Mouse (Mus musculus) adrenal gland, adult 2 months (tissue): Measurements from ENCODE around the gene Ncf2. TPM values are rescaled to one million over a fixed set of nuclear protein-coding genes. Genes with fewer than 3 reads are reported as not detected.

Source experiments
- DNase-seq: peaks from one replicate; pipeline ENCODE4 v3.0.0; 2021
- polyA plus RNA-seq: library from polyadenylated mRNA; depleted of rRNA; stranded (reverse); fragments of >200 nt; gene quantifications from 2 replicates; pipeline ENCODE4 v1.2.3, GENCODE M21; 2012
- total RNA-seq, 2 experiments: library from RNA; stranded (reverse); gene quantifications; 2 replicates each; pipeline ENCODE4 v1.2.3; 2021

Gene Ncf2
- total and polyA plus RNA-seq, 3 experiments, result 1.7 to 4.9 (median 4.8) TPM

DNA sequence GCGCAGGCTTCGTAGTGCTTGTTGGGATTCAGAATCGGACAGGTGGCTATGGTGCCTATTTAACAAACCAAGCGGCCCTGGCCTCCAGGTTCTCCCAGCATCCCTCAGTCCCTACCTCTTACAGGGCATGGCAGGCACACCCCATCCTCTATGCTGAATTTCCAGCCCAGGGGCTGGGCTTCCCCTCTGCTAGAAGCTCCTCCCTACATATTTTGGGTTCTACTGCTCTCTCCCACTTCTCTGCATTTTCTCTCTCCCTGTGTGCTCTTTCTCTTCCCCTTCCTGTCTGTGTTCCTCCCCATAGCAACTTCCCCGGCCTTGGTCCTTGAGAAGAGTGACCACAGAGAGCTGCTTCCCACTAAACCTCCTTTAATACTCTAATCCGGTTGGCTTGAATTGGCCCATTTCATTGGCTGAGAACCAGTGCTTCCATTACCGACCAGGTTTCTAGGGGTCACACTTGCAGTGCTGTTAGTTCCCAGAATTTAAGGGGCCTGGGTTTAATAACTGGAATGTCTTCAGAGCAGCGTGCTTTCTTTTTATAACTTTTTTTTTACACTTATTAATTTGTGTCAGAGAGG lies 3.2 kb upstream of the Ncf2 start:
- DNase-seq, result no peak

DNA sequence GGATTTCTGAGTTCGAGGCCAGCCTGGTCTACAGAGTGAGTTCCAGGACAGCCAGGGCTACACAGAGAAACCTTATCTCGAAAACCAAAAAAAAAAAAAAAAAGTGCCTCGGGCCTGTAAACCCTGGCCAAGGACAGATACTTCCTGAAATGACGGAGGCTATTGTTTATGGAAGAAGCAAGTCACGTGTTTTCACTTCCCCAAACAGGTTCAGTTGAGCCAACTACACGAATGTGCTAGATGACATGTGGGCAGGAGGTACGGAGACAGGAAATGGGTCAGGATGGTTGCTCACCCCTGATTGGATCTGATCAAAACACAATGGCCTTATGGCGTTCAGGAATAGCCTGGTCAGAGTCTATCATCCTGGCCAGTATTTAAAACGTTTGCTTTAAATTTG lies 1.9 kb upstream of the Ncf2 start:
- no peak for DNase-seq

DNA sequence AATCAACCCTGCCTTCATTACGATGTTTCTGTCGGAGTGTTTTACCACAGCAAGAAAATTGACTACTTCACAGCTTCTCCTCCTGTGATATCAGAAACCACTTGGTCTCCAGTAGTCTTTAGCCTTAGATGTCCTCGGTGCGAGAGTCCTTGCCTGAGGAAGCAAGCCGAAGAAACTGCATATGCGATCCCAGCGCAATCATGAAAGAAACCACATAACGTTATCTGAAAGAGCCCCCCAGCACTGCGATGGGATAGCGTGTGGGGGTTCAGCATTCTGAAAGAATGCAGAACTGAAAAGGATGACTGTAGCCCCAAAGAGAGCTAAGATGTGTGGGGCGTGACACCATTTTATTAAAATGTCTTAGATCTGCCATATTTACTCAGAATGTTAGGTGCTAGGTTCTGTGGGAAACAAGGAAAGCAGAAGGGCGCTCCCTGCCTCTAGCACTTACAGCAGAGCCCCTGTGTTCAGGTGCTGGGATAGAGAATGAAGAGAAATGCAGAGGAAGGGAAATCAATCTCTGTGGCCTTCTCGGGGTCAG lies 711 bp downstream of the Ncf2 start:
- DNase-seq, result no peak

DNA sequence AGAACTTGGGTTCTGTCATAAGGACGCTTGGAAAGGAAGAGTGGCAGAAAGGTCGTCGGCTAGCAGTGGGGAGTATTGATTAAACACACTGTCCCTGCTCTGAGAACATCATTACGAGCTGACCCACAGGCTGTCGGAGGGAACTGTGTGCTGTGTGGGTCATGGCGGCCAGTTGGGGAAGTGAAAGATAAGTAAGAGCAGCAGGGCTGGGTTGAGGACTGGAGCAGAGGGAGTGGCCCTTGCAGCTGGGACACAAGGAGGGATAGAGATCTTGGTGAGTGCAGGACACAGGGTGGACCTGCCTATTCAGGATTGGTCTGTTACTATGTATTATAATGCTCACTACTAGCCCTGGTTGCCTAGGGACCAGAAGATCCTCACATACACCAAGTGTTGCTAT lies 4.9 kb downstream of the Ncf2 start:
- no peak for DNase-seq

DNA sequence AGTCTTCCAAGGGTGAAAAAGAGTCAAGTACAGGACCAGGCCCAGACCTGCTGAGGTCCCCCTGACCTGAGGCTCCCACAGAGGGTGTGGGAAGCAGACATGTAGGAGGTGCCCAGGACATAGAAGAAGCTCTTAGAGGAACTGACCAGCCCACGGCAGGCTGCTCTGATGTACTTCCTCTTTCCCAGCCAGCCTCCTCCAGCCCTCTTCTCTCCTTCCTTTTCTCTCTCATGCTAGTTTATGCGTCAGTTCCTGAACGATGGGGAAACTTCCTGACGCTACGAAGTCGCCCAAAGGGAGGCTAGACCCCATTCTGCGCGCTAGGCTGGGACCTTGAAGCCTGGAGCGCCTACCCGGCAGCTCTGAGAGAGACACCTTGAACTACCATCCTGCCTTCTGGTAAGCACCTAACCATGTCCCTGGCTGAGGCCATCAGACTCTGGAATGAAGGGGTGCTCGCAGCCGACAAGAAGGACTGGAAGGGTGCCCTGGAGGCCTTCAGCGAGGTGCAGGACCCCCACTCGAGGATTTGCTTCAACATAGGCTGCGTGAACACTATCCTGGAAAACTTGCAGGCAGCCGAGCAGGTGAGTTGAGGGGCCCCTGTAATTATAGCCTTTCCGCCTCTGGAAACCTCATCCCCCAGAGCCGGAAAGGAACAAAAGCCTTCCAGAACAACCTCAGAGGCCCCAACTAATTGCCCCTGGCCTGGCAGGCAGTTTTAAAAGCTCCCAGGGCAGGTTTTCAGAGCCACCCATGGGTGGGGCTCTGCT lies 7.8 kb downstream of the Ncf2 start:
- no peak for DNase-seq

DNA sequence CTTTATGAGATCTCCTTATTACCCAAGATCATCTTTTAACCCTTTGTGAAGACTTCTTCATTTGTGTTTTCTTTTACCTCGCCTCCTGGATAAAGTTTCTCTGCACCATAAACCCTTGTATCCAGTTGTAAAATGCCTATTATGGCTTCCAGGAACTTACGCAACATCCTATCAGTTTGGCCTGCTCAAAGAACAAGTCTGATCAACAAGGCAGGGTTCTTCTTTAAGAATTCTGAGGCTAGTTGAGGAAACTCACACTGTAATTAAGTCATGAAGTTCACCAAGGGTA lies 8.3 kb downstream of the Ncf2 start:
- no peak for DNase-seq

DNA sequence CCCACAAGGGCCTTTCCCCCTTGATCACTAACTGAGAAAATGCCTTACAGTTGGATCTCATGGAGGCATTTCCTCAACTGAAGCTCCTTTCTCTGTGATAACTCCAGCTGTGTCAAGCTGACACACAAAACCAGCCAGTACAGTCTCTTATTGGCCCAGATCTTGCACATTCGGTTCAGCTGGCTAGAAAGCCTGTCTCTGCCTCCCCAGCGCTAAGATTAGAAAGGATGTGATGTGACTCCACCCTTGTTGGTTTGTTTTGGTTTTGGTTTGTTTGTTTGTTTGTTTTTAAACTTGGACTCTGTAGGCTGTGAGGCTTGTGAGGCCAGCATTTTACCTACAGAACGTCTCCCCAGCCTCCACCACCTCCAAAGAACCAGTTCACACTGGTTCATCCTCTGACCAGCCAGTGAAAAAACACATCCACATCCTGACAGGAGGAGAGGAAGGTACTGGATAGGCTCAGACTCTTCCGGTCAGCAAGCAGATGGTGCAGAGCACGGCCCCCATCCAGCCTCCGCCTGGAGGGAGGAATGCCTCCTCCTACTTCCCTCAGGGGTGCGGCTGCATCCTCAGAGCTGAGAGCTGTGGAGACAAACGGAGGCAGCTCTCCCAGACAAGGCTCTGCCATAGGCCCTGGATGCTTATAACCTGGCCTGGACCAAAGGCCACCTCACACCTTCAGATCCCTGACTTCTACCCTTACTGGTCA lies 9.7 kb downstream of the Ncf2 start:
- DNase-seq, result peak; percentile 27

DNA sequence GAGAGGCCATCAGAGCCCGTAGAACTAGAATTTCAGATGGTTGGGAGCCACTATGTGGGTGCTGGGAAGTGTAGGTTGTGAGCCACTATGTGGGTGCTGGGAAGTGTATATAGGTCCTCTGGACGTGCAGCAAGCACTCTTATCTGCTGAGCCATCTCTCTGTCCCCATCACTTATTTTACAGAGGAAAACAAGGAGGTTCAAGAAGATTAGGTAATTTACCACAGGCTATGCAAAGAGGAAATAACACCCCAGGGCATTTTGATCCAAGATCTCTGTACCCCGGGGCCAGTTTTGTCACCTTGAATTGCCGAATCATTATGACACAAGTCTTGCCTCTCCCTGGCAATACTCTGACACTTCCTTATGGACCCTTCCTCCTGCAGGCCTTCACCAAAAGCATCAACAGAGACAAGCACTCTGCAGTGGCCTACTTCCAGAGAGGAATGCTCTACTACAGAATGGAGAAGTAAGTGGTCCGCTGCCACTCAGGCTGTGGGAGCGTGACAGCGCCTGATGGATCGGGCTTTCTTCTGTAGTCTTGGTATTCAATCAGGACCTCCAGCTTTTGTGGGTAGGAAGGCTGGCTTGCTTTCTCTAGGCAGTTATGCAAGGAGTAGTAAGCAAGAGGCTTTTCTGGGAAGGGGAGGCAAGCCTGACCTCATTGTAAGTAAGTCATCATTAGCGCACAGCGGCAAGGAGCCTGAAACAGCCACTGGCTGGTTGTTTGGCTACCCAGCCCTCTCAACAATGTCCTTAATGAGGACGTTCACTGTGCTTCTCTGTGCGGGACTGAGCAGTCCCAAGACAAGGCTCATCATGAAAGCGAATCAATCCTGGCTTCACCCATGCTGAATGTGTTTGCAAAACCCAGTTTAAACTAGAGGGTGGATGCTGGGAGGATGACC lies 10.8 kb downstream of the Ncf2 start:
- DNase-seq, result no peak

DNA sequence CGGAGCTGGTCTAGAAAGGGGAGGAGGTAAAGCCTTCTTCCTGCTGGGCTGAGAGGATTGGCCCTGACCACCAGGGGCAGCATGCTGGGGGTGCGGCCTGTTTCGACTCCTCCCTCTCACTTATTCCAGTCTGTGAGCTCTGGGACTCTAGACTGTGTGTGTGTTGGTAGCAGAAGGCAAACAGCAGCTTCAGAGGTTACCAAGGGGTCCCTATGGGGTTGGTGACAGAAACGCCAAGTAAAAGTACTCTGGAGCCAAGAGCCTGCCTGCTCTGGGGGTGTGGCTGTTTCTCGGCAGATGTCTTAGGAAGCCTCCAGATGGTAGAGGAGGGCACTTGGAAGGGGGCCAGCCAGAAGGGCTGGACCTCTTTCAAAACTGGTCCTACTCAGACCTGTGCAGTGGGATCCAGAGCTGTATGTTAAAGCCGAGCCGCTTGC lies 15.3 kb downstream of the Ncf2 start:
- DNase-seq, result no peak

DNA sequence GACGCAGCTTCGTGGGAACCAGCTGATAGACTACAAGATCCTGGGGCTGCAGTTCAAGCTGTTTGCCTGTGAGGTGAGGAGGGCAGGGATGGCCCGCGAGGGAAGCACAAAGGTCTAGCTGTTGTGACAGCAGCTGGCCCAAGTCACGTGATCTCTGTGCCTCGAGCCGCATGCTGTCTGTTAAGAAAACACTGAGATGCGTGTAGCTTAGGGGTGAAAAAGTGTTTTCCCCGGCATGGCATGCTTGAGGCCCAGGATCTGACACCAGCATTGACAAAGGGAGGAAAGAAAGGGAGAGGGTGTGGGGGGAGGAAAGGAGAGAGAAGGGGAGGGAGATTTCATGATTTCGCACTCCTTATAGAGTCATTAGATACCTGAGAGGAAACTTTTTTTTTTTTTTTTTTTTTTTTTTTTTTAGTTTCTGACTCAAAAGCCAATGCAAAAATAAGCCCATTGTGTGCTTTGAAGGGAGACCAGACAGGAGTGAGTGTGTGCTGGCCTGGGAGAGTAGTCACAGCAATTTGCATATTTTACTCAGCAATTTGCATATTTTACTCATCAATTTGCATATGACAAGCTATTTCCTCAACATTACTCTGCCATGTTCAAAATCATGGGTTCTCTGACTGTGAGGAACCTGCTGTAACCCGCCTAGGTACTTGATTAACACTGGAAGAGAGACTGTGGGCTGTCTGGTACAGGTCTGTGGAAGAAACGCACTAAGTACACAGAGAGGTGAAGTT lies 17.2 kb downstream of the Ncf2 start:
- DNase-seq, result no peak

DNA sequence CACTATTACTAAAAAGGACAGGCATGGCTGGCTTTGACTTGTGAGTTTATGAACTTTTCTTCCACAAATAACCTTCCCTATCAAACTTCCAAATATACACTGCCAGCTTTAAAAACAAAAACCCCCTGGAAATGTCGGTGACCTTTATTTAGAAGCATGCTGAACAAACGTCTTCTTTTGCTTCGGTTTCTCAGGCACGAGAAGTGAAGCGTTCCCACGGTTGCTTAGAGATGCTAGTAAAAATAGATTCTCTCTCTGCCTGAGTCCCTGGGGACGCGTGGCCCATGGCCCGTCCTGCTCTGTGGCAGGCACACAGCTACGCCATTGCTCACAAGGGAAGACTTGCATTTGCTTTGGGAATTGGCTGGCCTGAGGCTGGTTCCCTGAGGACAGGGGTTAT lies 17.8 kb downstream of the Ncf2 start:
- peak; percentile 40 for DNase-seq

DNA sequence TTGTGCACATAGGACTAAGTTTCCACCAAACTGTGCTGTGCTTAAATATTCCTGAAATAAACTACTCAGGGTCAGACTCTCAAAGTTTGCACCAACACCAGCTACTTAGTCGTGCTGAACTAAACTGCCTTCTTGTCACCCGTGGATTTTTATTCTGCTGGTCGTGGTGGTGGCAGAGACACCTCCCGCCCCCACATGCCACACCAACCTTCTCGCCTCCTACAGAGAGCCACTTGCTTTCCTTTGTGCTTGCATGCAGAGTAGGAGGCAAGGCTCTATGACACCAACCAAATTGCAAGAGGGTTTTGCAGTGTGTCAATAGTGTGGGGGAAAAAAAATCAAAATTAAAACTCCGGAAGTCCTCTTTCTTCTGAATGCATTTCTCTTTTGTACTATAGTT lies 19.6 kb downstream of the Ncf2 start:
- no peak for DNase-seq

DNA sequence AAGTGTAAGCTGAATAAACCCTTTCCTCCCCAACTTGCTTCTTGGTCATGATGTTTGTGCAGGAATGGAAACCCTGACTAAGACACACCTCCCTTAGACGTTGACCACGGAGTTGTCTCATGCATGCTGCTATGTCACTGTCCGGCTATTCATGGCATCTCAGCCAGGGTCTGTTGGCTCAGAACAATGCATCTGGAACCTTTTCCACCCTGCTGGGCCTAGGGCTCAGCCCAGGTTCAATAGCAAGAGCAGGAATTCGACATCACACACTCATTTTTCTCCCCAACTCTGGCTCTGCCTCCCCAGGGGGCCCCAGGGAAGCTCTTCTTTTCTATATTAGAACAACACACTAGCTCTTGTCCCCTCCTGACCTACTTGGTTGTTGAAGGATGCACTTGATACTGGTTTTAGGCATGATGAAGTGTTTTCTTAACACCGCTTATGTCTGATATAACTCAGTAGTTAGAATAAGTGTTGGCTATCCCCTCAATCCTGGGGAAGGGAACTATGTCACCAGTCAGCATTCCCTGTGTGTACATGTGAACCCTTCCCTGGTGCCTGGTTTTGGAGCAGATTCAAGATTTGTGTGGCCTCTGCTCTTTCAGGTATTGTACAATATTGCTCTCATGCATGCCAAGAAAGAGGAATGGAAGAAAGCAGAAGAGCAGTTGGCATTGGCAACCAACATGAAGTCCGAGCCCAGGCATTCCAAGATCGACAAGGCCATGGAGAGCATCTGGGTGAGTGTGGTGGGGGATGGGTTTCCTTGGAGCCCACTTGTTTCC lies 21.1 kb downstream of the Ncf2 start:
- DNase-seq, result no peak

DNA sequence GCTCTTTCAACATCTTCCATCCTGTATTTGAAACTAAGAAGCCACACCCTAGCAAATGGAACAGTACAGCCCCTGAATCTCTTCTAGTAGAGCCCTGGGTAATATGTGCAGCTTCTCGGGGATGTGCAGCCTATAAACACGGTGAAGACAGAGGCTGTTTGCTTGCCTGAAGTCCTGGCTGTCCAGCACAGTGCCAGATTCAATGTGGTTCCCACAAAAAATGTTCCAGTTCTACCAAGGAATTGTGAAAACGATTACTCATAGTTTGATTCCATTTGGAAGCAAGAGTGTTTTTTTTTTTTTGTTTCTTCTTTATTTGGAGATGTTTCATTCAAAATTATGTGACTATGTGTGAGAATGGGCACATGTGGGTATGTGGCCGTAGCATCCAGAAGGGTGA lies 21.8 kb downstream of the Ncf2 start:
- no peak for DNase-seq

DNA sequence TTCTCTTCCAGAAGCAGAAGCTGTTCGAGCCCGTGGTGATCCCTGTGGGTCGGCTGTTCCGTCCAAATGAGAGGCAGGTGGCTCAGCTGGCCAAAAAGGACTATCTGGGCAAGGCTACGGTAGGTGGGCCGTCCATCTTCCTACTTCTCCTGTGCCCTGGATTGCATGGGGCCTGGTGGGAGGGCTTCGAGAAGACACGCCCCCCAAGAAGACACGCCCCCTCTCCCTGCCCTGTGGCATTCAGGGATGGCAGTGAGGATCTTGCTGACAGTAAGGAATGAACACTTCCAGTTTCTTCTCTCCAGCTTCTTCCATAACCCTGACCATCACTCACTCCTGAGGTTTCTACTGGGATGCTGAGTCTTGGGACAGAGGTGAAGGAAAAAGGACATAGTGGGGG lies 24.2 kb downstream of the Ncf2 start:
- DNase-seq, result no peak

DNA sequence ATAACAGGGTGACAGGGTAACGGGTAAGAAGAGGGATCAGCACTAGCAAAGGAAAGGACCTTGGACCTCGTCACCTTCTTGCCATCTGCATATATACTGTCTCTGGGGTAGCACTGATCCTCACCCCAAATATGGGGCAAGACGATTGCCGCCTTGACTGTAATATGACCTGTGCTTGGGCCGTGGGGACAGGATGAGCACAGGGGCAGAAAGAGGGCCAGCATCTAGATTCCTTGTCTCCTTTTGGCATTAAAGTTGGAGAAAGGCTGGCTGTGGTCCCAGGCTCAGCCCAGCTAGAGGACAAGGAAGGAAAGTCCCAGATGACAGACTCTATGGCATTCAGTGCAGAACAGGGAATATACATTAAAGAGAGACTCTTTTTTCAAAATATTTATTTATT lies 26.5 kb downstream of the Ncf2 start:
- no peak for DNase-seq

DNA sequence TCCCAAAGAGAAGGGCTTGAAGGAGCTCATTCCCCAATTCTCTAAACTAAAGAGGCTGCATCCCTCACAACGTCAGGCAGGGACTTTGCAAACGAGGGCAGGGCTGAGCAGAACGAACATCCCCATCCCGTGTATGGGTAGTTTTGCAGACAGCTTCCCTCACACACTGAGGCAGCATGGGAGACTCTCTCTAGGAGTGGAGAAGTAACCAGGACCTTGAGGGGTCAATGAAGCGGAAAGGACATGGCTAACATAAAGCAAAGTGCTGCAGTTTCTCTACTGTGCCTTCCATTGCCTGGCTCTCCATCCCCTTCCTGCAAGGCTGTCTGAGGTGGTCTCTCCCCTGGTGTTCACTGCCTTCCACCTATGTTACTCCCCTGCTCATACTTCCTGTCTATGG lies 28.2 kb downstream of the Ncf2 start:
- no peak for DNase-seq

DNA sequence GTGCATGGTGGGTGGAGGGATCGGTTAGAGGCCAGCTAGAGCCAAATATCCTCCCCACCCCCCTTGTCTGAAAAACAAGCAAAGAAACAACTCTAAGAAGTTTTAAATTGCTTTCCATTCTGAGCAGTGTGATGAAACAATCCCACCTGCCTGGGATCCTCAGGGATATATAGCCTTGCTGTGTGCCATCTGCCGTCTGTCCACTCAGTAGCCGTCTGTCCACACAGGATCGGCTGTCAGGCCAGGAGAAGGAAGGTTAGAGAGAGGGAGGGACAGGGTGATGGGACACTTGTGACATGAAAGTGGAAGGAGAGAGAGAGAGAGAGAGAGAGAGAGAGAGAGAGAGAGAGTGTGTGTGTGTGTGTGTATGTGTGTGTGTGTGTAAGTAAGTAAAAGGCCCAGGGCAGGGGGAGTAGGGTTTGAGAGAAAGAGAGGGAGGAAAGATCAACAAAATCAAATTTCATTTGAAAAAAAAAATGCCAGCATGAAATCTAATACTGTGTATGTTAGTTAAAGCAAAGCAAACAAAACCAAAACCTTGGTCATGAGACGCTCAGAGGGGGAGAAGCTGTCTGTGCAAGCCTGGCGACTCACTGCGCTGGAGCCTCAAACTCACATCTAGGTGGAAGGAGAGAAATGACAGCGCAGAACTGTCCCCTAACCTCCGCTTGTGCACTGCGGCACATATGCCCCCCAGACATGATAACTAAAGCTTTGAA lies 28.8 kb downstream of the Ncf2 start:
- DNase-seq, result no peak

DNA sequence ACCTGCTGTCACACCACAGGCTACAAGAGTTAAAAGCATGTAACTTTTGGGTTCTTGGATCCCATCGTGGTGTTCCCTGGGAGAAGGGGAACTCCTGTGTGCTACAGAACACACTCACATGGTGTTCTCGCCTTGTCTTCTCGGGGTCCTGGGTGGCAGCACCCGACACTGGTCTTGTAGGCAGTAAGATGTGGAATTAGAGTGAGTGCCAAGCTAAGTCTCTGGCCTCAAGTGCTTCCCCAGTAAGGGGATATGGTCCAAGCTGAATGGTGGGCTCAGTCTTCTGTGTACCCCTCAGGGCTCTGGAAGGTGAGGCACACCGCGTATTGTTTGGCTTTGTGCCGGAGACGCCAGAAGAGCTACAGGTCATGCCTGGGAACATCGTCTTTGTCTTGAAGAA lies 30.1 kb downstream of the Ncf2 start:
- no peak for DNase-seq

DNA sequence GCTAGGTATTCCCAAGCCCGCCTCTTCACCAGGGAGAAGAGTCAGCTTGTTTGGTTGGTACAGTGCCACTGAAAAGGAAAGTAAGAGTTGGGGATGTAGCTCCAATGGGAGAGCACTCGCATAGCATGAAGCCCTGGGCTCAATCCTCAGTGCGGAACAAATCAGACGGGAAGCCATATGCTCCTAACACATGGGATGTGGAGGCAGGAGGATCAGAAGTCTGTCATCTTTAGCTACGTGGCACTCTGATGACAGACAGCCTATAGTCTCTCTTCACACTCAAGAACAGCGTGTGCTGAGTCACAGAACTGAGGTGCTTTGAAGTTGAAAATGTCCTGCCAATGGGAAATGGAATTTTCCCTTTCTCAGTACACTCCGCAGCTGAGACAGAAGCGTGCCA lies 31.0 kb downstream of the Ncf2 start:
- no peak for DNase-seq
